Mouse (Mus musculus): ENCODE measurements around the gene Kcng1. TPM values are rescaled to one million over a fixed set of nuclear protein-coding genes. Genes with fewer than 3 reads are reported as not detected.

The Kcng1 gene
- polyA plus RNA-seq, 1 experiment from 2014 or later, result 0.26 TPM

DNA sequence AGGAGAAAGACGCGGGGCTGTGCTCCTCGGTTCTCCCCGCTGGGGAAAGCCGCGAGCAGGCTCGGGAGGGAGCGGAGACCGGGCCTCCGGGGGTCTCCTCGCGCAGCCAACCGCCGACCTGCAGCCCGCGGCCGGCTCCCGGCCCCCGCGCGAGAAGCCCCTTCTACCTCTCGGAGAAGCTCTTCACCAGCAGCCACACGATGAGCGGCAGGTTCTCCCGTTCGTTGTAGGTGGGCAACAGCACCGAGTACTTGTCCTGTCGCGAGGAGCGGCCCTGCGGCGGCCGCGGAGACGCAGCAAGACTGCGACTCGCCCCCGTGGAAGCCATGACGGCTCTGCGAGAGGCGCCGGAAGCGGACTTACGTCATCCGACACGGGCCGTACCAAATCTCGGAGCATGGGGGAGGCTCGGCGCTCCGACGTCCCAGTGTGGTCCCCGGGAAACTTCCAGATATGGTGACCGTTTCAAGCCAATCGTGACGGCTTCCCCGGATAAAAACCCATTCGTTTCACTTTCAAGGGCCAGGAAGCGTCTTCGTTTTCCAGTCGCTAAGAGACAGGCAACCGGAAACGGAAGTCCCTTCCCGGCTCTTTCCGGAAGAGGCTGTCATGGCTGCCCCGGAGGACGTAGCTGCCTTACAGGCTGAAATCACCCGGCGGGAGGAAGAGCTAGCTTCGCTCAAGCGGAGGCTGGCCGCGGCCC lies 51.4 kb downstream of the Kcng1 start, which contains the start of the genes Gm20716, Dpm1 and Mocs3:
Gene Gm20716 (minus strand): TSS at position 339 of the 703 bp plus-strand sequence.
Gene Dpm1 (minus strand): TSS at position 566 of the 703 bp plus-strand sequence.
Gene Mocs3 (plus strand): TSS at position 597 of the 703 bp plus-strand sequence.
- Histone ChIP-seq H3K9ac (replicated peaks; ENCODE audit: low read depth) (peak within 1 kb of the TSS; percentile 90), H3K36me3 (ENCODE audit: insufficient read depth, low read length) (peaks cover 12% of the 10 kb centered on the region), H3K27me3 (replicated peaks; ENCODE audit: insufficient read depth, low read length) (no peaks in the 10 kb centered on the region), H3K4me2 (replicated peaks; ENCODE audit: low read depth, low read length) (peak within 1 kb of the TSS; percentile 98), H3K4me3 (ENCODE audit: low read depth, low read length) (peak within 1 kb of the TSS; percentile 92), H3K9me3 (ENCODE audit: low read length) (no peaks in the 10 kb centered on the region), H3K27ac (ENCODE audit: low read length) (peak within 1 kb of the TSS; percentile 94), H3K4me1 (ENCODE audit: insufficient read depth, low read depth, low read length) (peaks cover 12% of the 10 kb centered on the region; the same call in 1 of the 2 replicates)
- ATAC-seq, result peak; percentile 90
- peak; percentile 46; the same call in 1 of the 2 replicates for TF ChIP-seq EP300 (IDR thresholded peaks at IDR 0.05)
- TF ChIP-seq CTCF (IDR thresholded peaks at IDR 0.05), result no peak
- WGBS, result under 1% methylated on average over 70 of the region's 73 CpGs
- peak; percentile 95 for DNase-seq (ENCODE audit: low spot score)

DNA sequence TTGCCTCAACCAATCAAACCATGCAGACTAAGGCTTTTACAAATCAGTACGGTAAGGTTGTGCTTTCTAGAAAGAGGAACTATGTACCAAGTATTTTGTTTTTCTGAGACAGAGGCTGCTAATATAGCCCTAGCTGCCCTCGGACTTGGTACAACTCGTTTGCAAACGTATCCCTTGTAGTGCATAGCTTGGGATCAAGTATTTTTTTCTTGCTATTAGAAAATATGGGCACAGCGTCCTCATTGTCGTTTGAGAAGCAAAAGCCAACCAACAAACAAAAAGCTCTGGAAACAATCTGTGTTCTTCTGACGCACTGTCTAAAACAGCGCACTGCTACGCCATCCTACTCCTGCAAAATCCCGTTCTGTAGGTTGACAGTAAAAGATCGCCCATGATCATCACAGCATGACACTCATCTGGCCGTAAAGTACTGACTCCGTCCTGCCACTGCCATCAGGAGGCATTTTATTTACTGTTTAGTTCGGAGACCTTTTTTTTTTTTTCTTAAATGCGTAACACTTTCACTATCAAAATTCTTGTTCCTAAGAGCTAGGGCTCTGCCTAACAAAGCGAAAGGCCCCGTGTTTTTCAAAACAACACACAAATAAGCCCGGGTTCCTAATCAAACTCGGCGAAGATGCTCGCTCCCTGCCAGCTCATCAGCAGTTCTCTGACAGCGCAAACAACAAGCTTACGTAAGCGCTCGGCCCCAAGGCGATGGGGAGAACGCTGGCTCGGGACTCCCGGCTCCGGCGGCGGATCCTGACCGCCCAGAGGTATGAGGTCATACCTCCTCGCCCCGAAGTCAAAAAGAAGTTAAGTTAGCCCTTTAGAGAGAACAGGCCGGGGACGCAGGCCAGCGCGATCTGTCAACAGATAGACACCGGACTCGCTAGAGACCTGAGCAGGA lies 52.2 kb downstream of the Kcng1 start:
- Histone ChIP-seq H3K4me2 (replicated peaks; ENCODE audit: low read depth, low read length) (peak overlapping the region; percentile 98), H3K4me3 (ENCODE audit: low read depth, low read length) (peak overlapping the region; percentile 92), H3K4me1 (ENCODE audit: insufficient read depth, low read depth, low read length) (peaks cover 12% of the 10 kb centered on the region; the same call in 1 of the 2 replicates), H3K9ac (replicated peaks; ENCODE audit: low read depth) (peak overlapping the region; percentile 90), H3K27ac (ENCODE audit: low read length) (peak overlapping the region; percentile 94), H3K9me3 (ENCODE audit: low read length) (no peaks in the 10 kb centered on the region), H3K36me3 (ENCODE audit: insufficient read depth, low read length) (peaks cover 19% of the 10 kb centered on the region), H3K27me3 (replicated peaks; ENCODE audit: insufficient read depth, low read length) (no peaks in the 10 kb centered on the region)
- DNase-seq (ENCODE audit: low spot score), result peak; percentile 62
- ATAC-seq, result peak; percentile 13
- no peak for TF ChIP-seq CTCF (IDR thresholded peaks at IDR 0.05)
- TF ChIP-seq EP300 (IDR thresholded peaks at IDR 0.05), result no peak
- WGBS, result 17% methylated on average over 39 of the region's 41 CpGs

GRCm38 (mm10) chr2:168223326-168223725 lies 58.2 kb downstream of the Kcng1 start:
- no peaks in the 10 kb centered on the region for H3K27me3 ChIP-seq (replicated peaks; ENCODE audit: insufficient read depth, low read length)
- DNase-seq (ENCODE audit: low spot score), result no peak
- no peaks in the 10 kb centered on the region for H3K9me3 ChIP-seq (ENCODE audit: low read length)
- TF ChIP-seq EP300 (IDR thresholded peaks at IDR 0.05), result no peak
- no peak for TF ChIP-seq CTCF (IDR thresholded peaks at IDR 0.05)
- no peak overlapping the region for H3K4me3 ChIP-seq (ENCODE audit: low read depth, low read length)
- WGBS, result 88% methylated on average over 6 of the region's 6 CpGs
- ATAC-seq, result no peak
- peaks cover 46% of the 10 kb centered on the region for H3K36me3 ChIP-seq (ENCODE audit: insufficient read depth, low read length)
- no peaks in the 10 kb centered on the region for H3K4me1 ChIP-seq (ENCODE audit: insufficient read depth, low read depth, low read length)
- no peak overlapping the region for H3K9ac ChIP-seq (replicated peaks; ENCODE audit: low read depth)
- H3K27ac ChIP-seq (ENCODE audit: low read length), result no peak overlapping the region
- no peak overlapping the region for H3K4me2 ChIP-seq (replicated peaks; ENCODE audit: low read depth, low read length)

- ATAC-seq, result peak; percentile 38; the same call in 1 of the 2 replicates
- Histone ChIP-seq H3K9ac (replicated peaks; ENCODE audit: low read depth) (no peak overlapping the region), H3K27ac (ENCODE audit: low read length) (no peak overlapping the region), H3K4me1 (ENCODE audit: insufficient read depth, low read depth, low read length) (no peaks in the 10 kb centered on the region), H3K36me3 (ENCODE audit: insufficient read depth, low read length) (peaks cover 20% of the 10 kb centered on the region), H3K9me3 (ENCODE audit: low read length) (no peaks in the 10 kb centered on the region), H3K4me3 (ENCODE audit: low read depth, low read length) (no peak overlapping the region), H3K27me3 (replicated peaks; ENCODE audit: insufficient read depth, low read length) (no peaks in the 10 kb centered on the region), H3K4me2 (replicated peaks; ENCODE audit: low read depth, low read length) (no peak overlapping the region)
- TF ChIP-seq CTCF (IDR thresholded peaks at IDR 0.05), result peak; percentile 48
- TF ChIP-seq EP300 (IDR thresholded peaks at IDR 0.05), result no peak
- DNase-seq (ENCODE audit: low spot score), result peak; percentile 25
- WGBS, result 53% methylated on average over 5 of the region's 5 CpGs
Measured at GRCm38 (mm10) chr2:168213788-168214397, 67.6 kb downstream of the Kcng1 start.

Other genes starting within 250 kb of the Kcng1 start
- gene Pard6b, start 200.7 kb downstream of the Kcng1 start, polyA plus RNA-seq (2015; fragmentation: Nextera tagmentation; extraction: Ambion mirVana), result 47.2 and 50.5 TPM in 2 replicates
- 3.4 and 4.9 TPM in 2 replicates for gene Adnp, start 74.6 kb downstream of the Kcng1 start, polyA plus RNA-seq (2015; fragmentation: Nextera tagmentation; extraction: Ambion mirVana)
- gene Gm20716, start 51.4 kb downstream of the Kcng1 start, polyA plus RNA-seq (2015; fragmentation: Nextera tagmentation; extraction: Ambion mirVana), result 8.4 and 11.6 TPM in 2 replicates
- gene Dpm1, start 51.1 kb downstream of the Kcng1 start, polyA plus RNA-seq (2015; fragmentation: Nextera tagmentation; extraction: Ambion mirVana), result 134 and 145 TPM in 2 replicates
- gene Mocs3, start 51.1 kb downstream of the Kcng1 start, polyA plus RNA-seq (2015; fragmentation: Nextera tagmentation; extraction: Ambion mirVana), result 5.6 and 5.9 TPM in 2 replicates

Measured in lung, postnatal 0 days (tissue).